Mouse (Mus musculus): ENCODE results near the gene H2-T23. TPM values are rescaled to one million over a fixed set of nuclear protein-coding genes. Genes with fewer than 3 reads are reported as not detected.
"Not testable (repeated sequence)": the region's sequence is repeated elsewhere in the genome, so short reads cannot be mapped to it uniquely, and the experiment has no call there.

Gene H2-T23
- 6.9 and 7.0 TPM in 2 replicates for polyA plus RNA-seq (2015; fragmentation: Nextera tagmentation; extraction: Ambion mirVana)

DNA sequence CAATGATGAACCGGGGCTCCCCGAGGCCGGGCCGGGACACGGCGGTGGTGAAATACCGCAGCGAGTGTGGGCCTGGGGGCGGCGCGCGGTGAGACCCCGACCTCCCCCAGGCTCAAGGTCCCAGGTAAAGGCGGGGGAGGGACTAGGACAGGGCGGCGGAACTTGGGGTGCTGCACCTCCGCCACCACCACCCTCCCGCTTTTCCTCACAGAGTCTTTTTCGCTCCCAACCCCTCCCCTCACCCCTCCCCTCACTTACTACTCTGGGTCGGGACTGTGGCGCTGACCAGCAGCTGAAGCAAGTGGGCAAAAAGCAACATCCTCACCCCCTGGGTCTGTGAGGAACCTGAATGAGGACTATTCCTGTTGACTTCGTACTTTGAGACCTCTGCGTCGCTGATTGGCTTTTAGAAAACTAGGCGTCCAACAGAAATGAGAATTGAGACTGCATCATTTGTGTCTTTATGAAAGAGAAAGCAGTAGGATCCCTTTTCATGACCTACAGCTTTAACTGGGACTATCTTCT lies at the start of gene H2-T23:
H2-T23 (minus strand) TSS at position 505 of the 525 bp plus-strand sequence.
- H3K4me3 ChIP-seq = peak within 1 kb of the TSS; percentile 49
- WGBS = under 1% methylated on average over 25 of the region's 25 CpGs

DNA sequence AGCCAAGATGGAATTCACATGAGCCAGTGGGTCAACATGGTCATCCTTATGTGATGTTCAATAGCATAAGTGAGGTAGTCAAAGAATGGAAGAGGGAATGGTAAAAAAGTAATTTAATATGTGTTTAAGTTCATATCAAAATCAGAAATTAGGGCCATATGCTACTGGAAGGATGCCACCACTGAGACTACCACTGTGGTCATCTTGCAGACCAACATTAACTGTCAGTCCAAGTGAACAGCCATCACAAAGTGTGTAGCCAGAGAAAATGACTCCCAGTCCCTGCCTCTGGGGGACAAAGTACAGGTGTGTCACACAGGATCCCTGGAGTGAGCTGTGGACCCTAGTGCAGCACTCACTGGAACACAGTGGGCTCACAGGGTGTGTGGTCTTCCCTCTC lies 49.2 kb upstream of the H2-T23 start:
- H3K27ac ChIP-seq (replicated peaks); H3K4me2 ChIP-seq (replicated peaks); H3K9ac ChIP-seq (replicated peaks); H3K9me3 ChIP-seq; H3K36me3 ChIP-seq; H3K4me3 ChIP-seq; ATAC-seq (replicated peaks): not testable (repeated sequence)
- H3K27me3 ChIP-seq = peaks cover 15% of the 10 kb centered on the region; the same call in 1 of the 2 replicates
- H3K4me1 ChIP-seq = peaks cover 14% of the 10 kb centered on the region

More for the DNA sequence above, at the start of gene H2-T23:
- not testable (repeated sequence) for H3K36me3 ChIP-seq; H3K9me3 ChIP-seq; H3K27ac ChIP-seq (replicated peaks); H3K27me3 ChIP-seq
- H3K4me2 ChIP-seq (replicated peaks) = peak within 1 kb of the TSS; percentile 93
- H3K4me1 ChIP-seq = 0 out of 2 replicates have a peak, but pooled peaks cover 13% of the 10 kb centered on the region
- H3K9ac ChIP-seq (replicated peaks) = peak within 1 kb of the TSS; percentile 47
- peak; percentile 36 for ATAC-seq (replicated peaks)

GRCm38 (mm10) chr17:36060829-36061228 lies 28.2 kb upstream of the H2-T23 start:
- Histone ChIP-seq H3K9ac (replicated peaks) (no peak overlapping the region), H3K27ac (replicated peaks) (no peak overlapping the region), H3K36me3 (no peaks in the 10 kb centered on the region), H3K27me3 (no peaks in the 10 kb centered on the region), H3K9me3 (no peaks in the 10 kb centered on the region), H3K4me2 (replicated peaks) (no peak overlapping the region), H3K4me3 (no peak overlapping the region), H3K4me1 (no peaks in the 10 kb centered on the region)
- 35% methylated on average over 2 of the region's 2 CpGs for WGBS
- no peak for ATAC-seq (replicated peaks)

DNA sequence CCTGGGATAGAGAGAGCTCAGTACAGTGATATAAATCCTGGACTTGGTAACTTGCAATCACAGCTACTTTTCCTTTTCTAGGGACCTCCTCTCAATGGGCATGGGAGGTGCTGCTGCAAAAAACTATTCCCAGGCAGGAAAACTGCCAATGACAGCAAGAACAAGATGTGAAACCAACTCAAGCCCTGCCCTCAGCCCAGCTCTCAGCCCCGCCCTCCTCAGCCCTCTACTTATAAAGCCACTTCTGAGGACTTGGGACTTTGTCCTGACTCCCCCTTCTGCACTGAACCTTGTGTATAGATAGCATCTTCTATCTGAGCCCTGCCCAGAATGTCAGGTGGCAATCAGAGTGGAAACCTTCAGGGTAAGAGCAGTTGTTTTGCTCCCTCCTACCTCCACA lies 25.7 kb upstream of the H2-T23 start, which contains the start of gene Gm11127:
Gm11127 (minus strand) TSS at position 10 of the 400 bp plus-strand sequence.
- H3K9ac ChIP-seq (replicated peaks); ATAC-seq (replicated peaks); H3K4me1 ChIP-seq; H3K27me3 ChIP-seq; H3K4me3 ChIP-seq; H3K9me3 ChIP-seq; H3K27ac ChIP-seq (replicated peaks); H3K36me3 ChIP-seq; H3K4me2 ChIP-seq (replicated peaks): not testable (repeated sequence)
- 75% methylated on average over 1 of the region's 1 CpGs for WGBS

DNA sequence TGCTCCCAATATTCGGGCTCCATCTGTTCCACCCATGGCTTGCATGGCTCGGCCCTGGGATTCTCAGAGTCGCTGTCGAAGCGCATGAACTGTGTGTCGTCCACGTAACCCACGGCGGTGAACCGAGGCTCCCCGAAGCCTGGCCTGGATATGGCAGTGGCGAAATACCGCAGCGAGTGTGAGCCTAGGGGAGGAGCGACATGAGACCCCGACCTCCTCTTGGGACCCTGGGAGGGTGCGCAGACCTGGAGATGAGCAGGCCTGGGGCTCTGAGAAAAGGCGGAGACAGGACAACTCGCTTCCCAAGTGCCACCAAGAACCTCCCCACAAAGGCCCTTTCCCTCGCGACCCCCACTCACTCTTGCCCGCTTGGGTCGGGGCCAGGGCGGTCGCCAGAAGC lies 25.3 kb upstream of the H2-T23 start:
- not testable (repeated sequence) for H3K4me1 ChIP-seq; H3K9ac ChIP-seq (replicated peaks); H3K27me3 ChIP-seq; H3K9me3 ChIP-seq; ATAC-seq (replicated peaks); H3K27ac ChIP-seq (replicated peaks); H3K4me2 ChIP-seq (replicated peaks); H3K36me3 ChIP-seq; H3K4me3 ChIP-seq
- WGBS = 91% methylated on average over 25 of the region's 25 CpGs

DNA sequence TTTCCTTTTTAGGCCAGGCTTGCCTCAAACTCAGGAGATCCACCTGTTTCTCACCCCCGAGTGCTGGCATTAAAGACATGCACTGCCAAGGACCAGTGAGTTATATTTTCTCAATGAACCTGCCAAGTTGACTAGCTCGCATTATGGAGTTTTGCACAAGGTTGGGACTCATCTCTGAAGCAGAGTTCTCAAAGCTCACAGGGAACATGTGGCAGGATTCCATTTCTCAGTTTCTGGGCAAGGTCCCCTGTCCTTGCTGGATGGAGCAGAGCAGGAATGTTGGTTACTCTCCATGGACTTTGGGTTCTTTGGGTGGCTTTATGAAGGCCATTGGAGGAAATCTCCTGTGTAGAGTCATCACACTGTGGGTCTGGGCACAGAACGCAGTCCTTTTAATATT lies 10.6 kb upstream of the H2-T23 start:
- peak overlapping the region; percentile 41; the same call in 1 of the 2 replicates for H3K4me3 ChIP-seq
- no peak overlapping the region for H3K9ac ChIP-seq (replicated peaks)
- no peak for ATAC-seq (replicated peaks)
- no peaks in the 10 kb centered on the region; the same call in 1 of the 2 replicates for H3K27me3 ChIP-seq
- 83% methylated on average over 3 of the region's 3 CpGs for WGBS
- H3K4me2 ChIP-seq (replicated peaks) = peak overlapping the region; percentile 73
- H3K27ac ChIP-seq (replicated peaks) = no peak overlapping the region
- no peaks in the 10 kb centered on the region for H3K9me3 ChIP-seq
- H3K4me1 ChIP-seq = peaks cover 8% of the 10 kb centered on the region
- no peaks in the 10 kb centered on the region for H3K36me3 ChIP-seq

DNA sequence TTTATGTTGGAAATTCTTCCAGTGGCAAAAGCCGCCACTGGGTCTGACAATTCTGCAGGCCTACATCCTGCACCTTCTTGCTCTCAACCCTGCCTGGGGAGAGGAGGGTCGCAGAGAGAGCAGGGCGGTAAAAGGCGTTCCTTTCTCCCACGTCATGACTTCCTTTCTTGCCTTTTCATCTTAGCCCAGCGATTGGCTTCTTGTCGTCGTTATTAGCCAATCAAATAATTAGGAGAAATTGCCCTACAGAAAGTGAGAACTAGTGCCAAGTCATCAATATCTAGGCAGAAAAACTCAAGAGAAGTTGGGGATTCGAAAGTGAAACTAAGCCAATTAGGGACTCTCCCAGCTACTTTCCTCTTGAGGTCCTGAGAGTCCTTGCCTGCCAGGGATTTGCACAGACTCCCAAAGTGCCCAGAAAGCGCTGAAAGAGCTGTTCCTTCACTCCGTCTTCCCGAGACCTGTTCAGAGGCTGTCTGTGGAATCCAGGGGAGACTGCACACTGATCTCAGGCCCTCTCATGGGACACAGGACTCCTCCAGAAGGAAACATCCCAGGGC lies 10.0 kb upstream of the H2-T23 start, which contains the start of the genes H2-T22 and Gm6034:
H2-T22 (minus strand) TSS at position 138 of the 560 bp plus-strand sequence.
Gm6034 (plus strand) TSS at position 352 of the 560 bp plus-strand sequence.
- ATAC-seq (replicated peaks) = peak; percentile 93

DNA sequence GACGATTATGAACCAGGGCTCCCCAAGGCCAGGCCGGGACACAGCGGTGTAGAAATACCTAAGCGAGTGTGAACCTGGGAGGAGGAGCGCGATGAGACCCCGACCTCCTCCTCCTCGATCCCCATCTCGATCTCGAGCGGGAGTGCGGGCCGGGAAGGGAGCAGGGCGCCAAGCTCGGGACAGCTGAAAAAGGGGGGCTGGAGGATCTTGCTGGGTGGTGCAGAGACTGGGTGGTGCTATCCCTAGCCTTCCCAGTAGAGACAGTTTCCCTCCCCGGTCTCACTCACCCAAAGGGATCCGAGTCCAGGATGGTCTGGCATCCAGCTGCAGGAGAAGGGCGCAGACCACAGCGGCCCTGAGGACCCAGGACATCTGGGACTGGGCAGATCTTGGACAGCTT lies 9.4 kb upstream of the H2-T23 start:
- not testable (repeated sequence) for H3K27ac ChIP-seq (replicated peaks); H3K36me3 ChIP-seq; H3K27me3 ChIP-seq; H3K9me3 ChIP-seq; H3K4me1 ChIP-seq
- peak; percentile 64 for ATAC-seq (replicated peaks)
- H3K4me3 ChIP-seq = peak overlapping the region; percentile 41
- under 1% methylated on average over 19 of the region's 19 CpGs for WGBS
- peak overlapping the region; percentile 73 for H3K4me2 ChIP-seq (replicated peaks)
- H3K9ac ChIP-seq (replicated peaks) = peak overlapping the region; percentile 48

More for the DNA sequence above, 10.0 kb upstream of the H2-T23 start, which contains the start of the genes H2-T22 and Gm6034:
- peak within 1 kb of the TSS; percentile 48 for H3K9ac ChIP-seq (replicated peaks)
- H3K27ac ChIP-seq (replicated peaks); H3K27me3 ChIP-seq; H3K4me1 ChIP-seq; H3K9me3 ChIP-seq; H3K36me3 ChIP-seq: not testable (repeated sequence)
- peak within 1 kb of the TSS; percentile 41 for H3K4me3 ChIP-seq
- peak within 1 kb of the TSS; percentile 73 for H3K4me2 ChIP-seq (replicated peaks)
- WGBS = under 1% methylated on average over 12 of the region's 12 CpGs

- H3K4me1 ChIP-seq; ATAC-seq (replicated peaks); H3K4me2 ChIP-seq (replicated peaks); H3K36me3 ChIP-seq; H3K9me3 ChIP-seq; H3K27me3 ChIP-seq; H3K4me3 ChIP-seq; H3K9ac ChIP-seq (replicated peaks); H3K27ac ChIP-seq (replicated peaks): not testable (repeated sequence)
- WGBS = 91% methylated on average over 2 of the region's 2 CpGs
Observed at GRCm38 (mm10) chr17:36040604-36041003, 7.9 kb upstream of the H2-T23 start.

DNA sequence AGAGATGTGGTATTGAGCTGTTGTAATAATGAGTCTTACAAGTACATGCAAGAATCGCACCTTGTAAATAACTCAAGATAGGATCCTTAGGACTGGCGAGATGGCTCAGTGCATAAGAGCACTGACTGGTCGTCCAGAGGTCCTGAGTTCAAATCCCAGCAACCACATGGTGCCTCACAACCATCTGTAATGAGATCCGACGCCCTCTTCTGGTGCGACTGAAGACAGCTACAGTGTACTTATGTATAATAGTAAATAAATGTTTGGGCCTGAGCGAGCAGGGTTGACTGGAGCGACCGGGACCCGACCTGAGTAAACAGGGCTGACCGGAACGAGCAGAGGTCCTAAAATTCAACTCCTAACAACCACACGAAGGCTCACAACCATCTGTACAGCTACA lies 3.5 kb upstream of the H2-T23 start:
- ATAC-seq (replicated peaks); H3K27me3 ChIP-seq; H3K4me3 ChIP-seq; H3K9ac ChIP-seq (replicated peaks); H3K36me3 ChIP-seq; H3K9me3 ChIP-seq; H3K27ac ChIP-seq (replicated peaks); H3K4me2 ChIP-seq (replicated peaks): not testable (repeated sequence)
- 93% methylated on average over 13 of the region's 13 CpGs for WGBS
- H3K4me1 ChIP-seq = 0 out of 2 replicates have a peak, but pooled peaks cover 13% of the 10 kb centered on the region

GRCm38 (mm10) chr17:36035010-36035638 lies 2.5 kb upstream of the H2-T23 start:
- 0 out of 2 replicates have a peak, but pooled peaks cover 13% of the 10 kb centered on the region for H3K4me1 ChIP-seq
- not testable (repeated sequence) for ATAC-seq (replicated peaks)

GRCm38 (mm10) chr17:36034524-36034923 lies 1.9 kb upstream of the H2-T23 start:
- ATAC-seq (replicated peaks); H3K4me2 ChIP-seq (replicated peaks); H3K36me3 ChIP-seq; H3K27me3 ChIP-seq; H3K9ac ChIP-seq (replicated peaks); H3K9me3 ChIP-seq; H3K27ac ChIP-seq (replicated peaks); H3K4me3 ChIP-seq: not testable (repeated sequence)
- 62% methylated on average over 3 of the region's 3 CpGs for WGBS
- 0 out of 2 replicates have a peak, but pooled peaks cover 13% of the 10 kb centered on the region for H3K4me1 ChIP-seq

More at GRCm38 (mm10) chr17:36035010-36035638, 2.5 kb upstream of the H2-T23 start:
- WGBS = 36% methylated on average over 3 of the region's 3 CpGs
- H3K9ac ChIP-seq (replicated peaks); H3K4me2 ChIP-seq (replicated peaks); H3K4me3 ChIP-seq; H3K27me3 ChIP-seq; H3K9me3 ChIP-seq; H3K27ac ChIP-seq (replicated peaks); H3K36me3 ChIP-seq: not testable (repeated sequence)

Data from forebrain, embryonic 15.5 days (tissue).